Mouse (Mus musculus) intestine, postnatal 0 days (tissue): ENCODE results near the gene Ngdn. TPM values are rescaled to one million over a fixed set of nuclear protein-coding genes. Genes with fewer than 3 reads are reported as not detected.
"Not testable (repeated sequence)": the region's sequence is repeated elsewhere in the genome, so short reads cannot be mapped to it uniquely, and the experiment has no call there.

Experiments
- ATAC-seq: fragments of 200-750 bp; cut with Nextera tagmentation; 2 replicates; pipeline ENCODE4 v1.8.0; 2017; ENCODE audit warnings: mild to moderate bottlenecking, moderate TSS enrichment, moderate library complexity
- H3K27ac ChIP-seq: fragments of 300-500 bp; sonication (generic); 2 replicates; pipeline ENCODE4 v1.5.1; 2014; ENCODE audit warnings: mild to moderate bottlenecking, low read depth, low read length, moderate library complexity
- H3K27me3 ChIP-seq: fragments of 300-500 bp; sonication (generic); replicated peaks from 2 replicates; pipeline ENCODE4 v1.6.1; 2014; ENCODE audit warnings: low read length, mixed read lengths; ENCODE audit not compliant: control insufficient read depth, insufficient read depth
- H3K36me3 ChIP-seq: fragments of 300-500 bp; sonication (generic); 2 replicates; pipeline ENCODE4 v1.6.1; 2014; ENCODE audit warnings: mild to moderate bottlenecking, moderate library complexity; ENCODE audit not compliant: control insufficient read depth, insufficient read depth
- H3K4me1 ChIP-seq: fragments of 300-500 bp; sonication (generic); replicated peaks from 2 replicates; pipeline ENCODE4 v1.6.1; 2014; ENCODE audit warnings: antibody characterized with exemption, low read length, mixed read lengths; ENCODE audit not compliant: control insufficient read depth, insufficient read depth
- H3K4me2 ChIP-seq: fragments of 300-500 bp; sonication (generic); replicated peaks from 2 replicates; pipeline ENCODE4 v1.6.1; 2014; ENCODE audit warnings: low read depth, mild to moderate bottlenecking, moderate library complexity
- H3K4me3 ChIP-seq: fragments of 300-500 bp; sonication (generic); 2 replicates; pipeline ENCODE4 v1.5.1; 2014; ENCODE audit warnings: low read depth, low read length
- H3K9ac ChIP-seq: fragments of 300-500 bp; sonication (generic); 2 replicates; pipeline ENCODE4 v1.6.1; 2014; ENCODE audit warnings: mild to moderate bottlenecking, low read depth, low read length
- H3K9me3 ChIP-seq: fragments of 300-500 bp; sonication (generic); 2 replicates; pipeline ENCODE4 v1.6.1; 2016; ENCODE audit warnings: mixed run types; ENCODE audit not compliant: control insufficient read depth
- CTCF ChIP-seq: sonication (generic); IDR thresholded peaks from 2 replicates; pipeline ENCODE4 v1.5.1; 2016; ENCODE audit warnings: low read depth, mild to moderate bottlenecking, control low read depth, antibody characterized with exemption, moderate library complexity
- WGBS: fragments of 180-500 bp; shearing (Covaris S2); extraction: QIAGEN DNeasy Blood & Tissue Kit; methylation state at CpG from one replicate; pipeline ENCODE4 v1.1.7; 2014; 5-methylcytosine and 5-hydroxymethylcytosine counted together
- polyA plus RNA-seq: library from polyadenylated mRNA; unstranded; fragments of >200 nt; fragmentation: Nextera tagmentation; extraction: Ambion mirVana; gene quantifications from 2 replicates; pipeline ENCODE4 v1.2.1, GENCODE M21; 2015

Ngdn gene
- polyA plus RNA-seq, 1 experiment from 2014 or later = 69.4 TPM

- H3K9ac ChIP-seq = no peak overlapping the region
- ATAC-seq = no peak
- H3K9me3 ChIP-seq = no peaks in the 10 kb centered on the region
- no peak overlapping the region for H3K4me2 ChIP-seq
- no peak overlapping the region for H3K4me3 ChIP-seq
- H3K36me3 ChIP-seq = no peaks in the 10 kb centered on the region
- no peak for TF ChIP-seq CTCF
- H3K27ac ChIP-seq = no peak overlapping the region
- no peaks in the 10 kb centered on the region for H3K27me3 ChIP-seq
- 89% methylated on average over 6 of the region's 6 CpGs for WGBS
- H3K4me1 ChIP-seq = no peaks in the 10 kb centered on the region
Observed at GRCm38 (mm10) chr14:54974068-54974791, 41.0 kb upstream of the Ngdn start.

DNA sequence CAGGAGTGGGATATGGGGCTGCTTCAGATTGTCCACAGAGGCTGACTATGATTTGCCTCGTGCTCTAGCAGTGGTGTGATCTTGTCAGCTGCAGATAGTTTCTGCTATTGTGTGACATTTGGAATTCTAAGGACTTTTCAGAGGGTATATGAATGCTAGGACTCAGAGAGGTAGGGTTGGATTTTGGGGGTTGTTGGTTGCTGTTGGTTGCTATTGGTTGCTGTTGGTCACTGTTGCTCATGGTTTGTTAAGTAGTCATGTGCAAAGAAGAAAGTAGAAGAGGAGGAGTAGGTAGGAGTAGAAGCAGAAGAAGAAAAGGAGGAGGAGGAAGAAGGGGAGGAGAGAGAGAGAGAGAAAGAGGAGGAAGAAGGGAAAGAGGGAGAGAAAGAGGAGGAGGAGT lies 38.6 kb upstream of the Ngdn start, which contains the start of gene Gm17428:
Gene Gm17428 (plus strand): TSS at position 301 of the 400 bp plus-strand sequence.
- no peak for TF ChIP-seq CTCF
- no peak for ATAC-seq
- Histone ChIP-seq H3K4me3 (no peak within 1 kb of the TSS), H3K27me3 (no peaks in the 10 kb centered on the region), H3K27ac (no peak within 1 kb of the TSS), H3K4me2 (no peak within 1 kb of the TSS), H3K4me1 (no peaks in the 10 kb centered on the region), H3K9me3 (no peaks in the 10 kb centered on the region), H3K9ac (no peak within 1 kb of the TSS), H3K36me3 (no peaks in the 10 kb centered on the region)
- WGBS = 74% methylated on average over 1 of the region's 1 CpGs

GRCm38 (mm10) chr14:54978664-54979063 lies 36.6 kb upstream of the Ngdn start:
- H3K9ac ChIP-seq = no peak overlapping the region
- H3K36me3 ChIP-seq = no peaks in the 10 kb centered on the region
- H3K4me2 ChIP-seq = no peak overlapping the region
- ATAC-seq = no peak
- TF ChIP-seq CTCF = no peak
- no peaks in the 10 kb centered on the region for H3K4me1 ChIP-seq
- WGBS = 86% methylated on average over 8 of the region's 8 CpGs
- H3K9me3 ChIP-seq = no peaks in the 10 kb centered on the region
- no peak overlapping the region for H3K4me3 ChIP-seq
- H3K27me3 ChIP-seq = no peaks in the 10 kb centered on the region
- H3K27ac ChIP-seq = no peak overlapping the region

GRCm38 (mm10) chr14:54981934-54982333 lies 33.3 kb upstream of the Ngdn start:
- TF ChIP-seq CTCF = no peak
- Histone ChIP-seq H3K4me1 (no peaks in the 10 kb centered on the region), H3K4me3 (no peak overlapping the region), H3K27ac (no peak overlapping the region), H3K27me3 (no peaks in the 10 kb centered on the region), H3K4me2 (no peak overlapping the region), H3K36me3 (no peaks in the 10 kb centered on the region), H3K9me3 (no peaks in the 10 kb centered on the region), H3K9ac (no peak overlapping the region)
- ATAC-seq = no peak
- WGBS = 93% methylated on average over 7 of the region's 7 CpGs

- H3K9me3 ChIP-seq, H3K27me3 ChIP-seq, H3K36me3 ChIP-seq, H3K4me2 ChIP-seq, H3K4me3 ChIP-seq, H3K27ac ChIP-seq, H3K9ac ChIP-seq, ATAC-seq, H3K4me1 ChIP-seq: not testable (repeated sequence)
- 91% methylated on average over 8 of the region's 9 CpGs for WGBS
Observed at GRCm38 (mm10) chr14:54988350-54988874, 26.8 kb upstream of the Ngdn start.

GRCm38 (mm10) chr14:54988882-54989281 lies 26.4 kb upstream of the Ngdn start:
- Histone ChIP-seq H3K4me3 (no peak overlapping the region), H3K27me3 (no peaks in the 10 kb centered on the region), H3K36me3 (no peaks in the 10 kb centered on the region), H3K9ac (no peak overlapping the region), H3K9me3 (no peaks in the 10 kb centered on the region), H3K4me2 (no peak overlapping the region), H3K4me1 (no peaks in the 10 kb centered on the region), H3K27ac (no peak overlapping the region)
- 90% methylated on average over 13 of the region's 13 CpGs for WGBS
- no peak for TF ChIP-seq CTCF
- ATAC-seq = no peak
